ENCODE assay signal across 10 mouse cellular contexts in the genomic region with DNA sequence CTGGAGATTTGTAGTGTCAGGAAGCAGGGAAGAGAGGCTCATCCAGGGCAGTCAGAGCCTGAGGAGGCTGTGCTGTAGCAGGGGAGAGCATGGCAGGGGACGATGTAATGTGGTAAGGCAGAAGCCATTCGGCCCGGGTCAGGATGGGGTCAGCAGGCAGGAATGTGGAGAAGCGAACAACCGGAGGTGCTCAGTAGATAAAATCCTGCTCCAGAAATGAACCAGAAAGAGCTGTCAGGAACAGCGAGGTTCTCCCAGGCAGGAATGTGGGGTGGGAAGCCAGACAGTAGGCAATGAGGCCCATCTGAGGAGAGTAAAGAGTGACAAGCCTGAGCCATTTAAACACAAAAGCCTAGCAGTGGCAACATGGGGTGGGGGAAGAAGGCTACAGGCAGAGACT.
A peak's percentile ranks its signal among the peaks of the same experiment; 100 is the strongest.
DNase-seq lines count a peak whose midpoint lies in the region; ATAC-seq and TF ChIP-seq lines count a peak whose summit lies in the region.
"Had no signal": no experiment of that assay in that cellular context is flagged by ENCODE, and none has a peak within 500 bp of the region (broad histone marks: within the 10 kb centered on the region; RNA-seq: fewer than 3 reads in every experiment).

No protein-coding gene starts in this region.

- peak overlapping the region; percentile 97 for H3K27ac ChIP-seq in heart, embryonic 12.5 days (ENCODE audit: poor library complexity, severe bottlenecking)
- H3K27ac ChIP-seq in hindbrain, embryonic 13.5 days = peak overlapping the region; percentile 72
- peak overlapping the region; percentile 56 for H3K27ac ChIP-seq in midbrain, embryonic 12.5 days (replicated peaks)
- no peak overlapping the region for H3K27ac ChIP-seq in layer of hippocampus, adult 2 months

- H3K4me2 ChIP-seq in heart, embryonic 12.5 days = peak overlapping the region; percentile 43
- no peak overlapping the region for H3K4me2 ChIP-seq in hindbrain, embryonic 13.5 days
- H3K4me2 ChIP-seq in midbrain, embryonic 12.5 days (replicated peaks) = no peak overlapping the region

- H3K4me1 ChIP-seq in heart, embryonic 12.5 days (replicated peaks) = peaks cover 83% of the 10 kb centered on the region
- H3K4me1 ChIP-seq in hindbrain, embryonic 13.5 days (replicated peaks) = peaks cover 84% of the 10 kb centered on the region
- H3K4me1 ChIP-seq in midbrain, embryonic 12.5 days = peaks cover 80% of the 10 kb centered on the region

- H3K4me3 ChIP-seq in heart, embryonic 12.5 days = no peak overlapping the region
- no peak overlapping the region for H3K4me3 ChIP-seq in hindbrain, embryonic 13.5 days
- no peak overlapping the region for H3K4me3 ChIP-seq in midbrain, embryonic 12.5 days
- no peak overlapping the region for H3K4me3 ChIP-seq in layer of hippocampus, adult 2 months

- H3K9ac ChIP-seq in heart, embryonic 12.5 days = peak overlapping the region; percentile 55; the same call in 1 of the 2 replicates
- 0 out of 2 replicates have a peak overlapping the region, but pooled peaks have one; percentile 14 for H3K9ac ChIP-seq in hindbrain, embryonic 13.5 days
- 0 out of 2 replicates have a peak overlapping the region, but pooled peaks have one; percentile 20 for H3K9ac ChIP-seq in midbrain, embryonic 12.5 days (replicated peaks)

- 6% methylated on average over 6 of the region's 6 CpGs for WGBS in heart, embryonic 12.5 days
- WGBS in hindbrain, embryonic 13.5 days = 16% methylated on average over 6 of the region's 6 CpGs
- 17% methylated on average over 6 of the region's 6 CpGs for WGBS in midbrain, embryonic 12.5 days

- peaks cover 7% of the 10 kb centered on the region; the same call in 1 of the 2 replicates for H3K36me3 ChIP-seq in heart, embryonic 12.5 days
- no peaks in the 10 kb centered on the region for H3K36me3 ChIP-seq in hindbrain, embryonic 13.5 days
- 0 out of 2 replicates have a peak, but pooled peaks cover 5% of the 10 kb centered on the region for H3K36me3 ChIP-seq in midbrain, embryonic 12.5 days

- H3K9me3 ChIP-seq in heart, embryonic 12.5 days (replicated peaks) = no peaks in the 10 kb centered on the region
- H3K9me3 ChIP-seq in hindbrain, embryonic 13.5 days = no peaks in the 10 kb centered on the region
- no peaks in the 10 kb centered on the region for H3K9me3 ChIP-seq in midbrain, embryonic 12.5 days

- no peaks in the 10 kb centered on the region for H3K27me3 ChIP-seq in heart, embryonic 12.5 days (replicated peaks)
- H3K27me3 ChIP-seq in hindbrain, embryonic 13.5 days = no peaks in the 10 kb centered on the region
- H3K27me3 ChIP-seq in midbrain, embryonic 12.5 days = no peaks in the 10 kb centered on the region

- no peak for DNase-seq in heart, adult 8-10 months (ENCODE audit: low spot score)
- peak; percentile 65 for DNase-seq in ZHBTc4 (ENCODE audit: low read depth, low spot score)
- no peak for DNase-seq in retina, postnatal 1 day
- DNase-seq in layer of hippocampus, postnatal 25 days (ENCODE audit: extremely low spot score in 1 of 2, low spot score in 1 of 2) = no peak
- DNase-seq in layer of hippocampus, adult 2 months (ENCODE audit: low spot score in 2 of 2) = no peak
- DNase-seq: left cerebral cortex, postnatal 4 days; thymus, postnatal 14 days had no signal

- ATAC-seq in heart, embryonic 12.5 days (ENCODE audit: insufficient number of reproducible peaks, low FRiP score) = peak; percentile 79
- no peak for ATAC-seq in hindbrain, embryonic 13.5 days (ENCODE audit: low FRiP score)
- no peak for ATAC-seq in midbrain, embryonic 12.5 days (ENCODE audit: low FRiP score, low read depth)

- TF ChIP-seq CTCF in layer of hippocampus, adult 2 months (conservative IDR thresholded peaks at IDR 0.05) = no peak
